Mouse (Mus musculus) megakaryocyte, embryonic 14.5 days (primary cell): ENCODE measurements around the gene Notum.

ENCODE experiments used
- FLI1 ChIP-seq: IDR thresholded peaks from 2 replicates; pipeline ENCODE4 v1.6.1; 2012; ENCODE audit warnings: low read length, inconsistent platforms, mixed read lengths
- GATA1 ChIP-seq: IDR thresholded peaks from 3 replicates; pipeline ENCODE4 v1.6.1; 2012; ENCODE audit warnings: mixed read lengths, low read length, inconsistent platforms, borderline replicate concordance

DNA sequence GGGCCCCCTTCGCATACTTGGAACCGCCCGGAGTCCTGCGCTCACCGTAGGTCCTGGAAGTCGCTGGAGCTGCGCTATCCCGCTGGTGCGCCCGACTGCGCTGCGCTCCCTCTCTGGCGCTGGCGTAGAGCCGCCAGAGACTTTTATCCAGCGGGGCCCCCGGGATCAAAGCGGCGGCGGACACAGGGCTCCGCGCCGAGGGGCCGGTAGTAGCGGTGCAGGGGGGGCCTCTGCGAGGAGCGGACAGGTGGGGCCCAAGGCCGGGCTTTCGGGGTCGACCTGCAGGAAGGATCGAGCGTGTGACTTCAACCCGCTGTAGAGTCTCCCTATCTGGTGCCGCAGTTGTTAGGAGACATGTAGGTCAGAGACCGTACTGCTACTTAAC, at the start of gene Notum:
- TF ChIP-seq GATA1 (no peak), FLI1 (no peak)
